ENCODE assay signal across 26 mouse cellular contexts in genomic region chr5:122552638-122553037, GRCm38 (mm10). TPM values are rescaled to one million over a fixed set of nuclear protein-coding genes. Genes with fewer than 3 reads are reported as not detected.
DNase-seq lines count a peak whose midpoint lies in the region; TF ChIP-seq lines count a peak whose summit lies in the region.
"Had no signal": no experiment of that assay in that cellular context is flagged by ENCODE, and none has a peak within 500 bp of the region (broad histone marks: within the 10 kb centered on the region; RNA-seq: fewer than 3 reads in every experiment).

No protein-coding gene starts in this region.

- H3K9ac ChIP-seq in heart, adult 2 months (ENCODE audit: low read depth, low read length) = no peak overlapping the region
- H3K9ac ChIP-seq: embryonic facial prominence, embryonic 13.5 days; forebrain, embryonic 13.5 days; hindbrain, embryonic 13.5 days; intestine, embryonic 15.5 days had no signal

- peaks cover 14% of the 10 kb centered on the region for H3K36me3 ChIP-seq in heart, embryonic 10.5 days
- H3K36me3 ChIP-seq in heart, adult 2 months (ENCODE audit: control insufficient read depth, insufficient read depth, low read length) = peaks cover 11% of the 10 kb centered on the region
- H3K36me3 ChIP-seq: intestine, embryonic 15.5 days had no signal

- H3K9me3 ChIP-seq in heart, embryonic 10.5 days = no peaks in the 10 kb centered on the region
- H3K9me3 ChIP-seq: embryonic facial prominence, embryonic 13.5 days; forebrain, embryonic 10.5 days; forebrain, embryonic 13.5 days; G1E; hindbrain, embryonic 10.5 days; hindbrain, embryonic 13.5 days; intestine, embryonic 15.5 days had no signal

- H3K4me1 ChIP-seq in heart, embryonic 10.5 days = peaks cover 22% of the 10 kb centered on the region
- H3K4me1 ChIP-seq in heart, adult 2 months (ENCODE audit: control insufficient read depth, insufficient read depth, low read length) = peaks cover 10% of the 10 kb centered on the region
- peaks cover 10% of the 10 kb centered on the region for H3K4me1 ChIP-seq in embryonic fibroblast, embryonic 13.5 days (ENCODE audit: control insufficient read depth, insufficient read depth, low read length)

- H3K27me3 ChIP-seq in heart, embryonic 10.5 days (ENCODE audit: insufficient read depth, poor library complexity, severe bottlenecking) = no peaks in the 10 kb centered on the region
- no peaks in the 10 kb centered on the region for H3K27me3 ChIP-seq in heart, adult 2 months (ENCODE audit: control insufficient read depth, insufficient read depth, low read length)
- H3K27me3 ChIP-seq: CH12.LX; embryonic facial prominence, embryonic 13.5 days; forebrain, embryonic 13.5 days; hindbrain, embryonic 13.5 days; intestine, embryonic 15.5 days; Patski had no signal

- 0 out of 2 replicates have a peak overlapping the region, but pooled peaks have one; percentile 3 for H3K27ac ChIP-seq in heart, embryonic 10.5 days
- no peak overlapping the region for H3K27ac ChIP-seq in heart, adult 2 months
- H3K27ac ChIP-seq in layer of hippocampus, adult 2 months = 0 out of 2 replicates have a peak overlapping the region, but pooled peaks have one; percentile 5
- H3K27ac ChIP-seq in embryonic fibroblast, embryonic 13.5 days (ENCODE audit: insufficient read depth, low read length) = peak overlapping the region; percentile 69
- H3K27ac ChIP-seq: embryonic facial prominence, embryonic 13.5 days; forebrain, embryonic 10.5 days; forebrain, embryonic 13.5 days; hindbrain, embryonic 10.5 days; hindbrain, embryonic 13.5 days; intestine, embryonic 15.5 days had no signal

- no peaks in the 10 kb centered on the region for H3K79me2 ChIP-seq in heart, adult 2 months (replicated peaks; ENCODE audit: control insufficient read depth, insufficient read depth, low read length)

- WGBS in heart, embryonic 10.5 days = 87% methylated on average over 9 of the region's 9 CpGs
- 78% methylated on average over 9 of the region's 9 CpGs for WGBS in heart, adult 2 months

- no peak overlapping the region for H3K4me3 ChIP-seq in heart, embryonic 10.5 days
- no peak overlapping the region for H3K4me3 ChIP-seq in heart, adult 2 months
- no peak overlapping the region for H3K4me3 ChIP-seq in layer of hippocampus, adult 2 months
- H3K4me3 ChIP-seq in embryonic fibroblast, embryonic 13.5 days (ENCODE audit: insufficient read depth, low read length) = no peak overlapping the region
- H3K4me3 ChIP-seq: embryonic facial prominence, embryonic 13.5 days; forebrain, embryonic 10.5 days; forebrain, embryonic 13.5 days; hindbrain, embryonic 10.5 days; hindbrain, embryonic 13.5 days; intestine, embryonic 15.5 days had no signal

- DNase-seq in heart, embryonic 10.5 days (ENCODE audit: low spot score) = no peak
- DNase-seq in heart, adult 2 months = no peak
- no peak for DNase-seq in layer of hippocampus, adult 2 months (ENCODE audit: low spot score in 2 of 2)
- DNase-seq in layer of hippocampus, postnatal 10 days (ENCODE audit: low spot score in 2 of 2) = no peak
- DNase-seq in right cerebral cortex, adult 18-20 months = peak; percentile 48
- no peak for DNase-seq in right cerebral cortex, postnatal 25 days
- no peak for DNase-seq in kidney, postnatal 25 days
- DNase-seq: adrenal gland, postnatal 10 days; adrenal gland, postnatal 36 days; B cell, adult 2 months; cerebellum, adult 11 months; cerebellum, adult 2 months; cerebellum, adult 9-11 months; cerebellum, postnatal 25 days; gastrocnemius, postnatal 25 days; heart, adult 18-20 months had no signal

- TF ChIP-seq EP300 in heart, adult 2 months (IDR thresholded peaks at IDR 0.05; ENCODE audit: insufficient read depth, low read depth, low read length) = no peak

- intact Hi-C loops in heart, adult 2 months (cut with DNase I) = no loop called here

- TF ChIP-seq POLR2A in heart, adult 2 months (IDR thresholded peaks at IDR 0.05; ENCODE audit: insufficient read depth, low read depth, low read length) = no peak
- TF ChIP-seq POLR2A in embryonic fibroblast, embryonic 13.5 days (IDR thresholded peaks at IDR 0.05; ENCODE audit: low read depth, low read length) = no peak

- no peak for TF ChIP-seq CTCF in heart, adult 2 months (IDR thresholded peaks at IDR 0.05)
- TF ChIP-seq CTCF in layer of hippocampus, adult 2 months (conservative IDR thresholded peaks at IDR 0.05) = no peak
- TF ChIP-seq CTCF in embryonic fibroblast, embryonic 13.5 days (IDR thresholded peaks at IDR 0.05; ENCODE audit: borderline replicate concordance, insufficient read depth, low read length) = no peak

RNA-seq across cellular contexts. Expression of gene Atp2a2, which starts 50.6 kb away (rescaled TPM):
- polyA plus RNA-seq in heart, embryonic 10.5 days (2016; fragmentation: Nextera tagmentation; extraction: Ambion mirVana) = 205 and 235 TPM in 2 replicates
- total RNA-seq in heart, adult 2 months (2021) = over 10,000 TPM; 11,796 to 13,259 TPM
- polyA plus RNA-seq in heart, adult 2 months (2012; rRNA removed) = 3,546 and 6,285 TPM in 2 replicates
- 100 to 1,000 TPM; 588 to 630 TPM for total RNA-seq in layer of hippocampus, adult 2 months (2021)
- total RNA-seq in layer of hippocampus, postnatal 10 days (2021) = 100 to 1,000 TPM; 511 to 561 TPM
- polyA plus RNA-seq in embryonic fibroblast, embryonic 13.5 days (2011; ENCODE audit: insufficient read length, low read depth, missing spikeins) = 176 and 187 TPM in 2 replicates

Comparison
In these comparisons a context has a peak if more than half of its experiments do, and no peak if none do; other contexts are left out.
1. RNA of gene Atp2a2, which starts 50.6 kb away (total RNA-seq): 11,796 to 13,259 TPM in heart, adult 2 months; 588 to 630 TPM in layer of hippocampus, adult 2 months and 511 to 561 TPM in layer of hippocampus, postnatal 10 days; every median in the first group is over 10 times any median in the second.